Mouse (Mus musculus) kidney, adult 10 weeks (tissue): ENCODE data around the gene Slc2a3. TPM values are rescaled to one million over a fixed set of nuclear protein-coding genes. Genes with fewer than 3 reads are reported as not detected.

Experiments
- polyA plus RNA-seq: library from polyadenylated mRNA; stranded (reverse); fragments of 350-450 nt; fragmentation: Illumina TruSeq; extraction: RNeasy Lipid Tissue Mini Kit (QIAGEN cat#74804); gene quantifications from one replicate; pipeline ENCODE4 v1.2.3, GENCODE M21; 2014; ENCODE audit warnings: low read depth, low replicate concordance

Gene Slc2a3
- 0.57 TPM for polyA plus RNA-seq

GRCm38 (mm10) chr6:122801301-122801800 is at the start of gene Slc2a3:
Gene Slc2a3, minus strand, starts transcription at chr6:122801640.

DNA sequence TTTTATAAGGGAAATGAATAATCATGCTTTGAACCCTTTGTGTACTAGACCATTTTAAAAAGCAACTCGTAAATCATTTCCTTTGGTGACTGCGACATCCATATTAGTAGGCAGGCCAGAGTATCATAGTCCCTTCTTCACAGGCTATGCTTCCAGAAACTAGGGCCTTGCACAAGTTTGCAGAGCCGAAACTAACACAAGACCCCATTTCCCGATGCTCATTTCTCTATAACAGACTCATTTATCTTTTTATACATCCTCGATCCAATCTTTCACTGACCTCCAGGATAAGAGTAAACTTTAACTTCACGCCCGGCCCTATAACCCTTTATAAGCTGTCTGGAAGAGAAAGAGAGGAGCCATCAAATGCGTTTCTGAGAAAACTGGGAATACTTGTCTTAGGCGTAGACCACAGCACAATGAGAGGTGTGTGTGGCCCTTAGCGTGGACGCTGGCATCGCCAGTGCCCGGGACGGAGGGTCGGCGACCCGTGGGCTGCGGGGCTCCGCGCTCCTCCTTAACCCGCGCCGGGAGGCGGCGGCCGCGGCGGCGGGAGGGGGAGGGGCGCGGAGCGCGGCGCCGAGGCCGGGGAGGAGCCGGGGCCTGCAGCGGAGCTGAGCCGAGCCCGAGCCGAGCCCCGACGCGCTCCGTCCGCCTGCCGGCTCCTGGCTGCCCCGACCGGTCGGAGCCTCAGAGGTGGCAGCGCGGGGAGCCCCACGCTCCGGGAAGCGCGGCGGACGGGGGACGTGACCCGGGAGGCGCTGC is 18.0 kb upstream of the Slc2a3 start, which contains the start of gene Foxj2:
Gene Foxj2, plus strand, starts transcription at position 609 of the 765 bp plus-strand sequence.

DNA sequence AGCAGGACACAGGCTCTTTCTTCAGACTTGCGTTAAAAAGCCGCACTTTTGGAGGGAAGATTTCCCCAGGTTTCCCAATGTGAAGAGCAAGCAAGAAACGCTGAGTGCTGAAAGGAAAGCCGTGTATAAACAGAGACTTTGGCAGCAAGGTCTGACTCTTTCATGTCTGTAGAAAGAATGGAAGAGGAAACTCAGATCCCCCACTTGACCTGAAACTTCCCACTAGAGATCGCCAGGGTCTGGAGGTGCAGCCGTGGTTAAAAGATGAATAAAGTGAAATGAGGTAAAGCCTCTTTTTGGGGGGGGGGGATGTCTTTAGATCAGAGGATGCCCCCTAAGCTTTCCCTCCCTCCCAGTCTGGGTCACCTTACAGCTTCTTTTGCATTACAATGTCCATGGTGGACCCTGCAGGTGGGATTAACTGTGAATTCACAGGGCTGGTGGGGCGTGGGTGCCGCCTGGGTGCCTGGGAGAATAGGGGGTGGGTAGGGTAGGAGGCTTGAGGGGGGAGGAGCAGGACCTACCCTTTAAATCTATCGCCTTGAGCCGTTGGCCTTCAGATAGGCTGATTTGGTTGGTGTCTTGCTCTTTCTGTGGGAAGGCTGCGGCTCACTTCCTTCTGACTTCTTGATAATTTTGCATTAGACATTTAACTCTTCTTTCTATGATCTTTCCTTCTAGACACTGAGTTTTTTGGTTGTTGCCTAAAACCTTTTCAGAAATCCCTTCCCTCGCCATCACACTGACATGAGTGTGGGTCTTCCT is 94.2 kb downstream of the Slc2a3 start, which contains the start of gene Nanog:
Gene Nanog, plus strand, starts transcription at position 454 of the 765 bp plus-strand sequence.

Other genes starting within 250 kb of the Slc2a3 start
- gene Aicda, start 247.8 kb downstream of the Slc2a3 start, polyA plus RNA-seq = not detected
- 6.1 TPM for gene Apobec1, start 199.2 kb downstream of the Slc2a3 start, polyA plus RNA-seq
- not detected for gene Gdf3, start 191.6 kb downstream of the Slc2a3 start, polyA plus RNA-seq
- not detected for gene Dppa3, start 175.2 kb downstream of the Slc2a3 start, polyA plus RNA-seq
- not detected for gene Nanog, start 94.2 kb downstream of the Slc2a3 start, polyA plus RNA-seq
- 10.3 TPM for gene Foxj2, start 18.3 kb upstream of the Slc2a3 start, polyA plus RNA-seq
- gene C3ar1, start 54.5 kb upstream of the Slc2a3 start, polyA plus RNA-seq = 1.6 TPM
- 53.0 TPM for gene Necap1, start 72.8 kb upstream of the Slc2a3 start, polyA plus RNA-seq
- 2.3 TPM for gene Clec4a1, start 120.2 kb upstream of the Slc2a3 start, polyA plus RNA-seq
- 2.7 TPM for gene Clec4a3, start 150.9 kb upstream of the Slc2a3 start, polyA plus RNA-seq
- gene Clec4a4, start 188.7 kb upstream of the Slc2a3 start, polyA plus RNA-seq = not detected
- gene Clec4b1, start 248.3 kb upstream of the Slc2a3 start, polyA plus RNA-seq = 1.2 TPM